Mouse (Mus musculus) frontal cortex, postnatal 25 days (tissue): ENCODE data around the gene Wdr62.
"Not testable (repeated sequence)": the region's sequence is repeated elsewhere in the genome, so short reads cannot be mapped to it uniquely, and the experiment has no call there.

Experiments used
- DNase-seq, 2 experiments: peaks; one replicate each; pipeline ENCODE4 v3.0.0; 2022; ENCODE audit warnings: low spot score in 2 of 2

The Wdr62 gene

GRCm38 (mm10) chr7:30206364-30206763, 73.9 kb downstream of the Wdr62 start:
- DNase-seq = not testable (repeated sequence)

- DNase-seq = peak in 1 of 2 experiments; percentile 43
Measured at GRCm38 (mm10) chr7:30205383-30205782, 74.8 kb downstream of the Wdr62 start.

- no peak for DNase-seq
Measured at GRCm38 (mm10) chr7:30204380-30204779, 75.8 kb downstream of the Wdr62 start.

GRCm38 (mm10) chr7:30202895-30203690, 77.1 kb downstream of the Wdr62 start:
- no peak for DNase-seq

- not testable (repeated sequence) for DNase-seq
Measured at GRCm38 (mm10) chr7:30200661-30201060, 79.6 kb downstream of the Wdr62 start.

- no peak for DNase-seq
Measured at GRCm38 (mm10) chr7:30200200-30200599, 80.0 kb downstream of the Wdr62 start.

- DNase-seq = no peak
Measured at GRCm38 (mm10) chr7:30199498-30200139, 80.6 kb downstream of the Wdr62 start.

- peak in 1 of 2 experiments; percentile 47 for DNase-seq
Measured at GRCm38 (mm10) chr7:30198481-30198971, 81.7 kb downstream of the Wdr62 start, which contains the start of gene Capns1. Gene Capns1 (minus strand): TSS chr7:30198811.

GRCm38 (mm10) chr7:30197592-30198129, 82.6 kb downstream of the Wdr62 start:
- DNase-seq = no peak

- no peak for DNase-seq
Measured at GRCm38 (mm10) chr7:30196171-30196570, 84.0 kb downstream of the Wdr62 start.

- no peak for DNase-seq
Measured at GRCm38 (mm10) chr7:30195461-30195860, 84.8 kb downstream of the Wdr62 start.

GRCm38 (mm10) chr7:30194884-30195283, 85.3 kb downstream of the Wdr62 start:
- DNase-seq = peak; percentile 83 to 92

- no peak for DNase-seq
Measured at GRCm38 (mm10) chr7:30194101-30194831, 86.0 kb downstream of the Wdr62 start.

- peak in 1 of 2 experiments; percentile 42 for DNase-seq
Measured at GRCm38 (mm10) chr7:30193581-30194100, 86.6 kb downstream of the Wdr62 start.

GRCm38 (mm10) chr7:30193013-30193412, 87.2 kb downstream of the Wdr62 start:
- DNase-seq = no peak

GRCm38 (mm10) chr7:30192088-30192487, 88.1 kb downstream of the Wdr62 start:
- DNase-seq = no peak
